Mouse (Mus musculus): Measurements from ENCODE around the gene Cd9. TPM values are rescaled to one million over a fixed set of nuclear protein-coding genes. Genes with fewer than 3 reads are reported as not detected.
A peak's percentile ranks its signal among the peaks of the same experiment; 100 is the strongest.

The Cd9 gene
- total RNA-seq, 2 experiments from 2014 or later = 38.7 to 50.9 TPM

DNA sequence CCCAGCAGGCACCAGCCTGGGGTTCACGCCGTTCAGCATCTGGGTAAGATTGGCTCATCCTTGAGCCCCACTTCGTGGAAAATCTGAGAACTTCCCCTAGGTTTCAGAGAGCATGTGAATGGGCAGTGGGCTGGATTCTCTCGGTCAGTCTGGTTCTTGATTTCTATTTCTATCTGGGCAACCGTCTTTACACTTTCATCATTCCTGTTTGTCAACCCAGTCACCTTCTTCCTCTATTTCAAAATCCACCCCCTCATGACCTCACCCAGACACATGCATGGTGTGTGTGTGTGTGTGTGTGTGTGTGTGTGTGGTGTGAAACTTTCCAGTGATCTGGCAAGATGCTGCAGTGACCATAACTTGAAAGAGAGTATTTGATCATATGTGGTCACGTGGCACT lies 49.2 kb downstream of the Cd9 start:
- ATAC-seq (replicated peaks; ENCODE audit: poor library complexity) = peak; percentile 93

- ATAC-seq (replicated peaks; ENCODE audit: poor library complexity) = no peak
Measured at GRCm38 (mm10) chr6:125442591-125442990, 52.0 kb downstream of the Cd9 start.

DNA sequence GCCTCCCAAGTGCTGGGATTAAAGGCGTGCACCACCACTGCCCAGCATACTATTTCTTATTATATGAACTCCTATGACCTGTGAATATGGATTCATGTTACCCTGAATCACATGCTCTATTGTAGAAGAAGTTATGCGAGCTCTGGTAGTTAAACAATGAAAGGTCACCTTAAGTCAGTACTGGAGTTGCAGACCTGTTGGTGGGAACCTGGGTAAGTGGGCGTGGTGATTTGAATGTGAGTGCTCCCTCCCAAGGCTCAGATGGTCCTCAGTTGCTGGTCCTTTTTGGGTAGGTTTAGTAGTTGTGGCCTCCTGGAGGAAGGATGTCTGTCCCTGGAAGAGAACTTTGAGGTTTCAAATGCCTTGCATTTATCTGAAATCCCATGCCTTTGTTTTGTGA lies 57.8 kb downstream of the Cd9 start:
- ATAC-seq (replicated peaks; ENCODE audit: poor library complexity) = no peak

- ATAC-seq (replicated peaks; ENCODE audit: poor library complexity) = no peak
Measured at GRCm38 (mm10) chr6:125434735-125435518, 59.7 kb downstream of the Cd9 start.

DNA sequence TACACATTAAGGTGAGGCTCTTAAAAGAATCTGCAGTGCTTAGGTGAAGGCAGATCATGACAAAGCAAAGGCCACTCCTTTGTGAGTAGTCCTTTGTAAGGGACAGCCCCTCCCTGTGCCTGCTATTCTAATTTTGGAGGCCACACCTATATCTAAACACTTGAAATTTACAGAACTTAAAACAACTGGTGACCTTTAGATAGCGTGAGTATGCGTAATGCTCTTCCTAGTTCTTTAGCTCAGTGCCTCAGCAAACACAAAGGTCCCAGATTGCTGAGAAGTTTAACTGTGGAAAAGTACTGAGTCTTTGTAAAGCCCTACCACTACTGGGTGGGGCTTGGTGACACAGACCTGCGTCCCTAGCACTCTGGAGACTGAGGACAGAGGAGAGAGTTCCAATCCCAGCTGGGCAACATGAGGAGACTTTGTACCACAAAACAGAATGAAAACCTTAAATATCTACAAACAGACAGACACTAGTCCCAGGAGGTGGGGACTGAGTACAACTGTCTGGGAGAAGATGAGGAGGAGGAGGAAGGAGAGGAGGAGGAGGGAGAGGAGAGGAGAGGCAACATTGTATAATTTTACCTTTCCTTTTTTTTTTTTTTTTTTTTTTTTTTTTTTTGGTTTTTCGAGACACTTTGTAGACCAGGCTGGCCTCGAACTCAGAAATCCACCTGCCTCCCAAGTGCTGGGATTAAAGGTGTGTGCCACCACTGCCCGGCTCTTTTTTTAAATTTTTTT lies 60.7 kb downstream of the Cd9 start:
- peak; percentile 43 for ATAC-seq (replicated peaks; ENCODE audit: poor library complexity)

- ATAC-seq (replicated peaks; ENCODE audit: poor library complexity) = no peak
Measured at GRCm38 (mm10) chr6:125433257-125433656, 61.3 kb downstream of the Cd9 start.

DNA sequence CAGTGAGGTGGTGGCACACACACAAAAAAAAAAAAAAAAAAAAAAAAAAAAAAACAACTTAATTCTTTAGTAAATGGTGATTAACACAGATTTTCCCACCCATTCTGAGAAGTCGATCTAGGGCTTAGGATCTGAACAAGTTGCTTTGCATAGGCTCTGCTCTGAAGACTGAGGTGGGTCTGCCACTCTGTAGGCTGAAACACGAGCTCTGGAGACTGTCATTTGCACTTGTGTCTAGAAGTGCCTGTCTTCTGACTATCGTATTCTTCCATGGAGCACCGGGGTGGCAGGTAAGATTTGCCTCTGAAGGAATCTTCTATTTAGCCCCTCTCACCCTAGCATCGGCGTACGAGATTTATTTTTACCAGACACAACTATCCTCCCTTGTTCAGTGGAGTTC lies 62.1 kb downstream of the Cd9 start:
- no peak for ATAC-seq (replicated peaks; ENCODE audit: poor library complexity)

DNA sequence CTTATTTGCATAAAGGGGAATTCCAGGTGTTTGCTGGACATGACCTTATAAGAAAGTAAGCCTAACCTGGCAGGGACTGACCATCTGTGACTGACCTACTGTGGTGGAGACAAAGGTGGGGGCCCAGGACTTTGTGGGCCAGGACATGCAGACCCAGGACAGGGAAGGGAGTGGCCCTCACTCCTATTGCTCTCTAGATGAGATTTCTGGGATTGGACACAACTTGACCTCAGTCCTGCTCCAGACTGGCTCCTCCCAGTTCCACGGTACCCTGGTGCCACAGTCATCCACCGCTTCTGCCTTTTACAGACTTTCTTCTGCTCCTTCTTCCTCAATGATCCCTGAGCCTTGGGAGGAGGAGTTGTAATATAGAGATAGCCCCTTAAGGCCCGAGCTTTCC lies 63.6 kb downstream of the Cd9 start:
- ATAC-seq (replicated peaks; ENCODE audit: poor library complexity) = no peak

- peak; percentile 56 for ATAC-seq (replicated peaks; ENCODE audit: poor library complexity)
Measured at GRCm38 (mm10) chr6:125430358-125430958, 64.1 kb downstream of the Cd9 start.

DNA sequence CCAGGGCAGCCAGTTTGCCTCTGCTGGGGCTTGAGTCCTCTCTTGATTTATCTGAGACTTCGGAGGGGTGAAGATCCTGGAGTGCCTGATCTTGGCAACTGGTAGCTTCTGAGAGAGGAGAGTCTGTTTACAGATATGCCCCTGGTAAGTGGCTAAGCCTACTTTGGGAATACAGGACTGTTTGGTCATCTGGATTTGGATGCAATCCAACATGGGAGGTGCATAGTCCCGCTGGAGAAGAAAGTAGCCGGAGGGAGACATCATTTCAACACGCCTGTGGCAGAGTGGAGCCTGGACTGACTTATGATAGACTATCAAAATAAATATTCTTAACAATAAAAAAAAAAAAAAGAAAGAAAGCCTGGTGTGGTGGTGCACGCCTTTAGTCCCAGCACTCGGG lies 64.8 kb downstream of the Cd9 start:
- ATAC-seq (replicated peaks; ENCODE audit: poor library complexity) = no peak

DNA sequence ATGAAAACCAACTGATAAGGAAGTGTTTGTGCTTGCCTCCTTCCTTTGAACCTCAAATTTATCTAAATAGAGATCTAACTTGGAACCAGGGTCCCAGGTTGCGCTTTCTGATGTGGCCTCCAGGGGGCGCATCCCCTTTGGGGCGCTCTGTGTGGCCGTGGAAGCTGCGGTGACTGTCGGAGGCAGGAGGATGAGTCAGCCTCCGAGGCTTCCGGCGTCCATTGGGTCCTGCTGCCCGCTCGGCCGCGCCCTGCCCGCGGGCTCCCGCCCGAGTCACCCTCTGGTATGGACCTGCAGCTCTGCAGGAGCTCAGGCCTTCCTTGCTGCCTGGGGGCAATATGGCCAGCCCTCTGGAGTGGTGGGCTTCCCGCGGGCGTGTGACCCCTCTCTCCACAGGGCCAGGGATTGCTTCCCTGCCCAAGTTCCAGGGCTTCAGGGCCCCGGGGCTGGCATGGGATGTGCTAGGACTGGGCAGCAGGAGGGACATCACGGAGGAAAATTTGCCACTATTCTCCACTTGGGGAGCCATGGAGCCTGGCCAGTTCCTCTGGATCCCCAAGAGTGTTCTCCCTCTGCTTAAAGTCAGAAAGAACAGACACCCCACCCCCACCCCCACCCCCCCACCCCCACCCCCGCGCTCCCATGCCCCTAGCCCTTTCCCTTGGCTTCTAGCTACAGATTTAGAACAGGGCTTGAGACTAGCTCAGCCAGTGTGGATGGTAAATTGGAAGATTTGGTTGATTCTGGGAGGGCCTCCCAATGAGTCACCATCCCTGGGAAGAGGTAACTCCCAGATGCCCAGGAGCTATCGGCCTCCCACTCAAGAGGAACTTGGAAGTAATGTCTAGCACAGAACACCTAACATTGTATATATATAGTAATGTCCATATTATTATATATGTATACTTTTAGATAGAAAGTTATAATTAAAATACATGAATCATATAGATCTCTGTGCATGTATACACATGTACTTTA lies 67.9 kb downstream of the Cd9 start:
- ATAC-seq (replicated peaks; ENCODE audit: poor library complexity) = peak; percentile 68

- peak; percentile 35 for ATAC-seq (replicated peaks; ENCODE audit: poor library complexity)
Measured at GRCm38 (mm10) chr6:125425205-125426090, 69.1 kb downstream of the Cd9 start.

DNA sequence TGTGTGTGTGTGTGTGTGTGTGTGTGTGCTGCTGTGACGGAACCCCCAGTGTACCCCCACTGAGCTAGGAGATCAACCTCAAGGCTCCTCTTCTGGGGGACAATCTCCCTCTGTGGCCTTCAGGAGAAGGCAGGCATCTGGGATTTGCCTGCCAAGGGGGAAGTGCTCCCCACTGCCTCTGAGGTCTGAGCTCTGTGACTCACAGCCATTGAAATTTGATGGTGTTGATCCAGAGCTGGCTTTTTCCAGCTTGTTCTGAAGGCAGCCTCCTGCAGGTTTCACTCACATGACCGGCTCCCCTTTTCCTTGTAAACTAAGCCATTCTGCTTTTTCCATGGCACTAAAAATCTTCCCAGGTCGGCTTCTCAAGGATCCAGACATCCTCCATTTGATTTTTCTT lies 70.4 kb downstream of the Cd9 start:
- ATAC-seq (replicated peaks; ENCODE audit: poor library complexity) = no peak

- no peak for ATAC-seq (replicated peaks; ENCODE audit: poor library complexity)
Measured at GRCm38 (mm10) chr6:125423507-125423906, 71.1 kb downstream of the Cd9 start.

- ATAC-seq (replicated peaks; ENCODE audit: poor library complexity) = no peak
Measured at GRCm38 (mm10) chr6:125423099-125423498, 71.5 kb downstream of the Cd9 start.

GRCm38 (mm10) chr6:125422051-125422822 lies 72.4 kb downstream of the Cd9 start:
- ATAC-seq (replicated peaks; ENCODE audit: poor library complexity) = peak; percentile 69

- no peak for ATAC-seq (replicated peaks; ENCODE audit: poor library complexity)
Measured at GRCm38 (mm10) chr6:125420458-125421063, 74.0 kb downstream of the Cd9 start.

DNA sequence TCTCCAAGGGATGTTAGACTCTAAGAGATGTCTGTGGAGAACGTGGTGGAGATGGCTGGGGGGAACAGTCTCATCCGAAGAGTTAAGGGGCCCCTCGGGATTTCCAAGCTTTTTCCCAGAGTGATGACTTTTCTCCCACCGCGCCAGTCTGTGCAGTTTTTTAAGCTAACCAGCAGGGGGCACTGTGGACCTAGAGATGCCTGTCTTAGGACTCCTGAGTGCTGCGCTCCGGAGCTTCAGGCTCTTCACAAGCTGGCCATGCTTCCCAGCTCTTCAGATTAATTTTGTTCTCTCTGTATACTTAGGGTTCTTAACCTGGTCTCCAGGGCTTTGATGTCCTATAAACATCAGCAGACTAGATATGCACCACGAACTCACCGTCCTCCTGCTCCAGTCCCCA lies 75.8 kb downstream of the Cd9 start:
- ATAC-seq (replicated peaks; ENCODE audit: poor library complexity) = peak; percentile 80

- no peak for ATAC-seq (replicated peaks; ENCODE audit: poor library complexity)
Measured at GRCm38 (mm10) chr6:125413326-125413725, 81.3 kb downstream of the Cd9 start.
